Mouse (Mus musculus): ENCODE measurements around the gene Trim9. TPM values are rescaled to one million over a fixed set of nuclear protein-coding genes. Genes with fewer than 3 reads are reported as not detected.
A peak's percentile ranks its signal among the peaks of the same experiment; 100 is the strongest.

The Trim9 gene
- polyA plus RNA-seq, 1 experiment from 2014 or later: 2.2 TPM

- no peak overlapping the region for H3K27ac ChIP-seq (ENCODE audit: low read length)
- no peaks in the 10 kb centered on the region for H3K27me3 ChIP-seq (ENCODE audit: insufficient read depth, low read length)
- H3K4me1 ChIP-seq (ENCODE audit: insufficient read depth, low read length): peaks cover 5% of the 10 kb centered on the region
- no peak overlapping the region for H3K9ac ChIP-seq (replicated peaks; ENCODE audit: low read length)
- WGBS: 69% methylated on average over 8 of the region's 8 CpGs
- no peak for ATAC-seq (ENCODE audit: low FRiP score, low TSS enrichment)
- no peaks in the 10 kb centered on the region for H3K36me3 ChIP-seq (ENCODE audit: insufficient read depth, low read length)
- H3K9me3 ChIP-seq (ENCODE audit: low read length): no peaks in the 10 kb centered on the region
- H3K4me2 ChIP-seq (replicated peaks; ENCODE audit: low read depth, low read length): no peak overlapping the region
- no peak overlapping the region for H3K4me3 ChIP-seq (ENCODE audit: low read length)
Measured at GRCm38 (mm10) chr12:70238604-70239003, 108.8 kb downstream of the Trim9 start.

- Histone ChIP-seq H3K27ac (ENCODE audit: low read length) (peak overlapping the region; percentile 58), H3K36me3 (ENCODE audit: insufficient read depth, low read length) (no peaks in the 10 kb centered on the region), H3K4me3 (ENCODE audit: low read length) (peak overlapping the region; percentile 45), H3K27me3 (ENCODE audit: insufficient read depth, low read length) (no peaks in the 10 kb centered on the region), H3K4me2 (replicated peaks; ENCODE audit: low read depth, low read length) (peak overlapping the region; percentile 81), H3K9me3 (ENCODE audit: low read length) (no peaks in the 10 kb centered on the region), H3K9ac (replicated peaks; ENCODE audit: low read length) (peak overlapping the region; percentile 63), H3K4me1 (ENCODE audit: insufficient read depth, low read length) (peaks cover 9% of the 10 kb centered on the region)
- WGBS: 7% methylated on average over 13 of the region's 13 CpGs
- ATAC-seq (ENCODE audit: low FRiP score, low TSS enrichment): peak; percentile 84
Measured at GRCm38 (mm10) chr12:70234938-70235484, 112.4 kb downstream of the Trim9 start.

- Histone ChIP-seq H3K9me3 (ENCODE audit: low read length) (no peaks in the 10 kb centered on the region), H3K36me3 (ENCODE audit: insufficient read depth, low read length) (no peaks in the 10 kb centered on the region), H3K4me1 (ENCODE audit: insufficient read depth, low read length) (peaks cover 9% of the 10 kb centered on the region), H3K27ac (ENCODE audit: low read length) (no peak overlapping the region), H3K4me2 (replicated peaks; ENCODE audit: low read depth, low read length) (no peak overlapping the region), H3K4me3 (ENCODE audit: low read length) (no peak overlapping the region), H3K27me3 (ENCODE audit: insufficient read depth, low read length) (no peaks in the 10 kb centered on the region), H3K9ac (replicated peaks; ENCODE audit: low read length) (no peak overlapping the region)
- peak; percentile 85 for ATAC-seq (ENCODE audit: low FRiP score, low TSS enrichment)
- WGBS: 15% methylated on average over 6 of the region's 6 CpGs
Measured at GRCm38 (mm10) chr12:70234411-70234810, 113.0 kb downstream of the Trim9 start.

- H3K4me2 ChIP-seq (replicated peaks; ENCODE audit: low read depth, low read length): no peak overlapping the region
- WGBS: 86% methylated on average over 6 of the region's 6 CpGs
- no peak overlapping the region for H3K4me3 ChIP-seq (ENCODE audit: low read length)
- no peaks in the 10 kb centered on the region for H3K36me3 ChIP-seq (ENCODE audit: insufficient read depth, low read length)
- no peaks in the 10 kb centered on the region for H3K9me3 ChIP-seq (ENCODE audit: low read length)
- H3K27ac ChIP-seq (ENCODE audit: low read length): no peak overlapping the region
- H3K9ac ChIP-seq (replicated peaks; ENCODE audit: low read length): no peak overlapping the region
- peaks cover 9% of the 10 kb centered on the region for H3K4me1 ChIP-seq (ENCODE audit: insufficient read depth, low read length)
- no peak for ATAC-seq (ENCODE audit: low FRiP score, low TSS enrichment)
- no peaks in the 10 kb centered on the region for H3K27me3 ChIP-seq (ENCODE audit: insufficient read depth, low read length)
Measured at GRCm38 (mm10) chr12:70233637-70234315, 113.6 kb downstream of the Trim9 start.

- no peak overlapping the region for H3K27ac ChIP-seq (ENCODE audit: low read length)
- no peaks in the 10 kb centered on the region for H3K9me3 ChIP-seq (ENCODE audit: low read length)
- H3K27me3 ChIP-seq (ENCODE audit: insufficient read depth, low read length): no peaks in the 10 kb centered on the region
- WGBS: 51% methylated on average over 5 of the region's 5 CpGs
- H3K4me2 ChIP-seq (replicated peaks; ENCODE audit: low read depth, low read length): no peak overlapping the region
- H3K9ac ChIP-seq (replicated peaks; ENCODE audit: low read length): no peak overlapping the region
- no peak for ATAC-seq (ENCODE audit: low FRiP score, low TSS enrichment)
- no peak overlapping the region for H3K4me3 ChIP-seq (ENCODE audit: low read length)
- no peaks in the 10 kb centered on the region for H3K36me3 ChIP-seq (ENCODE audit: insufficient read depth, low read length)
- peaks cover 15% of the 10 kb centered on the region for H3K4me1 ChIP-seq (ENCODE audit: insufficient read depth, low read length)
Measured at GRCm38 (mm10) chr12:70232020-70232544, 115.3 kb downstream of the Trim9 start.

GRCm38 (mm10) chr12:70231294-70231693 lies 116.1 kb downstream of the Trim9 start, which contains the start of gene Pygl:
Pygl (minus strand) TSS chr12:70231488.
- Histone ChIP-seq H3K9ac (replicated peaks; ENCODE audit: low read length) (no peak within 1 kb of the TSS), H3K27me3 (ENCODE audit: insufficient read depth, low read length) (no peaks in the 10 kb centered on the region), H3K27ac (ENCODE audit: low read length) (no peak within 1 kb of the TSS), H3K36me3 (ENCODE audit: insufficient read depth, low read length) (no peaks in the 10 kb centered on the region), H3K4me2 (replicated peaks; ENCODE audit: low read depth, low read length) (no peak within 1 kb of the TSS), H3K9me3 (ENCODE audit: low read length) (no peaks in the 10 kb centered on the region), H3K4me3 (ENCODE audit: low read length) (no peak within 1 kb of the TSS), H3K4me1 (ENCODE audit: insufficient read depth, low read length) (peaks cover 22% of the 10 kb centered on the region)
- WGBS: 76% methylated on average over 2 of the region's 2 CpGs
- ATAC-seq (ENCODE audit: low FRiP score, low TSS enrichment): no peak

GRCm38 (mm10) chr12:70228155-70228554 lies 119.3 kb downstream of the Trim9 start:
- 73% methylated on average over 11 of the region's 11 CpGs for WGBS
- Histone ChIP-seq H3K9me3 (ENCODE audit: low read length) (no peaks in the 10 kb centered on the region), H3K4me1 (ENCODE audit: insufficient read depth, low read length) (peaks cover 22% of the 10 kb centered on the region), H3K4me3 (ENCODE audit: low read length) (peak overlapping the region; percentile 64; the same call in 1 of the 2 replicates), H3K9ac (replicated peaks; ENCODE audit: low read length) (peak overlapping the region; percentile 78), H3K4me2 (replicated peaks; ENCODE audit: low read depth, low read length) (peak overlapping the region; percentile 95), H3K27ac (ENCODE audit: low read length) (peak overlapping the region; percentile 61), H3K36me3 (ENCODE audit: insufficient read depth, low read length) (no peaks in the 10 kb centered on the region), H3K27me3 (ENCODE audit: insufficient read depth, low read length) (no peaks in the 10 kb centered on the region)
- ATAC-seq (ENCODE audit: low FRiP score, low TSS enrichment): no peak; the same call in 1 of the 2 replicates

- peak overlapping the region; percentile 95 for H3K4me2 ChIP-seq (replicated peaks; ENCODE audit: low read depth, low read length)
- no peaks in the 10 kb centered on the region for H3K36me3 ChIP-seq (ENCODE audit: insufficient read depth, low read length)
- under 1% methylated on average over 51 of the region's 52 CpGs for WGBS
- H3K4me1 ChIP-seq (ENCODE audit: insufficient read depth, low read length): peaks cover 21% of the 10 kb centered on the region
- peak overlapping the region; percentile 61 for H3K27ac ChIP-seq (ENCODE audit: low read length)
- peak overlapping the region; percentile 78 for H3K9ac ChIP-seq (replicated peaks; ENCODE audit: low read length)
- H3K27me3 ChIP-seq (ENCODE audit: insufficient read depth, low read length): no peaks in the 10 kb centered on the region
- peak; percentile 92 for ATAC-seq (ENCODE audit: low FRiP score, low TSS enrichment)
- no peaks in the 10 kb centered on the region for H3K9me3 ChIP-seq (ENCODE audit: low read length)
- H3K4me3 ChIP-seq (ENCODE audit: low read length): peak overlapping the region; percentile 64
Measured at GRCm38 (mm10) chr12:70227121-70227932, 120.1 kb downstream of the Trim9 start.

- H3K9me3 ChIP-seq (ENCODE audit: low read length): no peaks in the 10 kb centered on the region
- H3K27ac ChIP-seq (ENCODE audit: low read length): peak overlapping the region; percentile 61; the same call in 1 of the 2 replicates
- peak overlapping the region; percentile 95 for H3K4me2 ChIP-seq (replicated peaks; ENCODE audit: low read depth, low read length)
- H3K4me1 ChIP-seq (ENCODE audit: insufficient read depth, low read length): peaks cover 17% of the 10 kb centered on the region
- H3K4me3 ChIP-seq (ENCODE audit: low read length): peak overlapping the region; percentile 64
- no peaks in the 10 kb centered on the region for H3K27me3 ChIP-seq (ENCODE audit: insufficient read depth, low read length)
- peak; percentile 44; the same call in 1 of the 2 replicates for ATAC-seq (ENCODE audit: low FRiP score, low TSS enrichment)
- peak overlapping the region; percentile 78 for H3K9ac ChIP-seq (replicated peaks; ENCODE audit: low read length)
- 24% methylated on average over 5 of the region's 5 CpGs for WGBS
- no peaks in the 10 kb centered on the region for H3K36me3 ChIP-seq (ENCODE audit: insufficient read depth, low read length)
Measured at GRCm38 (mm10) chr12:70226655-70227054, 120.8 kb downstream of the Trim9 start.

Measured in kidney, embryonic 16.5 days (tissue).